Mouse (Mus musculus) heart, embryonic 11.5 days (tissue): ENCODE measurements around the gene Zfp786. TPM values are rescaled to one million over a fixed set of nuclear protein-coding genes. Genes with fewer than 3 reads are reported as not detected.

Source experiments
- ATAC-seq: fragments of 200-750 bp; cut with Nextera tagmentation; replicated peaks from 2 replicates; pipeline ENCODE4 v1.8.0; 2017; ENCODE audit warnings: moderate library complexity; ENCODE audit not compliant: insufficient number of reproducible peaks, low FRiP score, low TSS enrichment
- H3K27ac ChIP-seq: fragments of 300-500 bp; sonication (generic); 2 replicates; pipeline ENCODE4 v1.5.1; 2014; ENCODE audit warnings: mild to moderate bottlenecking, low read depth, low read length
- H3K27me3 ChIP-seq: fragments of 300-500 bp; sonication (generic); 2 replicates; pipeline ENCODE4 v1.6.1; 2014; ENCODE audit warnings: mild to moderate bottlenecking, low read length, mixed read lengths; ENCODE audit not compliant: control insufficient read depth, insufficient read depth
- H3K36me3 ChIP-seq: fragments of 300-500 bp; sonication (generic); 2 replicates; pipeline ENCODE4 v1.6.1; 2014; ENCODE audit warnings: mild to moderate bottlenecking, low read length, moderate library complexity, mixed read lengths; ENCODE audit not compliant: control insufficient read depth, insufficient read depth
- H3K4me1 ChIP-seq: fragments of 300-500 bp; sonication (generic); 2 replicates; pipeline ENCODE4 v1.6.1; 2014; ENCODE audit warnings: low read length; ENCODE audit not compliant: control insufficient read depth, insufficient read depth
- H3K4me2 ChIP-seq: fragments of 300-500 bp; sonication (generic); 2 replicates; pipeline ENCODE4 v1.6.1; 2014; ENCODE audit warnings: mild to moderate bottlenecking, moderate library complexity
- H3K4me3 ChIP-seq: fragments of 300-500 bp; sonication (generic); 2 replicates; pipeline ENCODE4 v1.5.1; 2014; ENCODE audit warnings: low read depth, low read length
- H3K9ac ChIP-seq: fragments of 300-500 bp; sonication (generic); 2 replicates; pipeline ENCODE4 v1.6.1; 2014; ENCODE audit warnings: mild to moderate bottlenecking, low read depth, low read length, moderate library complexity
- H3K9me3 ChIP-seq: fragments of 300-500 bp; sonication (generic); replicated peaks from 2 replicates; pipeline ENCODE4 v1.6.1; 2016; ENCODE audit warnings: low read length; ENCODE audit not compliant: control insufficient read depth
- WGBS: fragments of 180-500 bp; shearing (Covaris S2); extraction: QIAGEN DNeasy Blood & Tissue Kit; methylation state at CpG from one replicate; pipeline ENCODE4 v1.1.7; 2014; ENCODE audit not compliant: insufficient replicate concordance; 5-methylcytosine and 5-hydroxymethylcytosine counted together
- polyA plus RNA-seq: library from polyadenylated mRNA; unstranded; fragments of >200 nt; fragmentation: Nextera tagmentation; extraction: Ambion mirVana; gene quantifications from 2 replicates; pipeline ENCODE4 v1.2.1, GENCODE M21; 2014

Zfp786 gene
- polyA plus RNA-seq = 1.1 and 1.7 TPM in 2 replicates

GRCm38 (mm10) chr6:47830104-47831078 is at the start of gene Zfp786:
TSS of gene Zfp786 (minus strand) at chr6:47830867.
- H3K9me3 ChIP-seq = no peaks in the 10 kb centered on the region
- no peaks in the 10 kb centered on the region for H3K36me3 ChIP-seq
- peak within 1 kb of the TSS; percentile 80 for H3K4me2 ChIP-seq
- peak within 1 kb of the TSS; percentile 87 for H3K9ac ChIP-seq
- peak; percentile 77 for ATAC-seq
- peaks cover 3% of the 10 kb centered on the region for H3K4me1 ChIP-seq
- H3K27me3 ChIP-seq = no peaks in the 10 kb centered on the region
- 0 out of 2 replicates have a peak within 1 kb of the TSS, but pooled peaks have one; percentile 22 for H3K27ac ChIP-seq
- WGBS = 1% methylated on average over 64 of the region's 64 CpGs
- H3K4me3 ChIP-seq = peak within 1 kb of the TSS; percentile 87

- ATAC-seq = no peak
- H3K4me1 ChIP-seq = peaks cover 12% of the 10 kb centered on the region
- H3K9ac ChIP-seq = no peak overlapping the region
- no peaks in the 10 kb centered on the region for H3K27me3 ChIP-seq
- no peak overlapping the region for H3K27ac ChIP-seq
- H3K4me2 ChIP-seq = no peak overlapping the region
- WGBS = 90% methylated on average over 10 of the region's 10 CpGs
- no peak overlapping the region for H3K4me3 ChIP-seq
- no peaks in the 10 kb centered on the region for H3K9me3 ChIP-seq
- H3K36me3 ChIP-seq = peaks cover 12% of the 10 kb centered on the region; the same call in 1 of the 2 replicates
Observed at GRCm38 (mm10) chr6:47880166-47880565, 49.5 kb upstream of the Zfp786 start.

GRCm38 (mm10) chr6:47879049-47879716 is 48.5 kb upstream of the Zfp786 start:
- no peak for ATAC-seq
- H3K27ac ChIP-seq = no peak overlapping the region
- H3K9ac ChIP-seq = peak overlapping the region; percentile 93; the same call in 1 of the 2 replicates
- peaks cover 12% of the 10 kb centered on the region for H3K4me1 ChIP-seq
- H3K4me3 ChIP-seq = no peak overlapping the region
- WGBS = 69% methylated on average over 4 of the region's 4 CpGs
- H3K36me3 ChIP-seq = peaks cover 10% of the 10 kb centered on the region; the same call in 1 of the 2 replicates
- H3K9me3 ChIP-seq = no peaks in the 10 kb centered on the region
- no peaks in the 10 kb centered on the region for H3K27me3 ChIP-seq
- peak overlapping the region; percentile 87 for H3K4me2 ChIP-seq

- peak overlapping the region; percentile 87 for H3K4me2 ChIP-seq
- H3K9me3 ChIP-seq = no peaks in the 10 kb centered on the region
- H3K27ac ChIP-seq = no peak overlapping the region
- peak overlapping the region; percentile 93 for H3K9ac ChIP-seq
- H3K36me3 ChIP-seq = peaks cover 10% of the 10 kb centered on the region; the same call in 1 of the 2 replicates
- peaks cover 12% of the 10 kb centered on the region for H3K4me1 ChIP-seq
- ATAC-seq = no peak
- peak overlapping the region; percentile 91 for H3K4me3 ChIP-seq
- no peaks in the 10 kb centered on the region for H3K27me3 ChIP-seq
- 50% methylated on average over 3 of the region's 3 CpGs for WGBS
Observed at GRCm38 (mm10) chr6:47878593-47878992, 47.9 kb upstream of the Zfp786 start.

GRCm38 (mm10) chr6:47878133-47878514 is 47.5 kb upstream of the Zfp786 start:
- Histone ChIP-seq H3K4me1 (peaks cover 12% of the 10 kb centered on the region), H3K27me3 (no peaks in the 10 kb centered on the region), H3K4me3 (peak overlapping the region; percentile 91), H3K9me3 (no peaks in the 10 kb centered on the region), H3K27ac (peak overlapping the region; percentile 96), H3K4me2 (peak overlapping the region; percentile 87), H3K9ac (peak overlapping the region; percentile 93), H3K36me3 (peaks cover 6% of the 10 kb centered on the region; the same call in 1 of the 2 replicates)
- no peak for ATAC-seq
- 2% methylated on average over 11 of the region's 11 CpGs for WGBS

- no peaks in the 10 kb centered on the region for H3K27me3 ChIP-seq
- H3K4me2 ChIP-seq = peak overlapping the region; percentile 87
- H3K4me1 ChIP-seq = peaks cover 12% of the 10 kb centered on the region
- peak; percentile 92 for ATAC-seq
- no peaks in the 10 kb centered on the region for H3K9me3 ChIP-seq
- peak overlapping the region; percentile 93 for H3K9ac ChIP-seq
- under 1% methylated on average over 63 of the region's 71 CpGs for WGBS
- H3K36me3 ChIP-seq = peaks cover 5% of the 10 kb centered on the region; the same call in 1 of the 2 replicates
- H3K27ac ChIP-seq = peak overlapping the region; percentile 96
- peak overlapping the region; percentile 91 for H3K4me3 ChIP-seq
Observed at GRCm38 (mm10) chr6:47877461-47878132, 46.9 kb upstream of the Zfp786 start.

GRCm38 (mm10) chr6:47877058-47877457 is 46.4 kb upstream of the Zfp786 start, which contains the start of gene Zfp282:
TSS of gene Zfp282 (plus strand) at chr6:47877204.
- H3K4me2 ChIP-seq = peak within 1 kb of the TSS; percentile 87
- no peak for ATAC-seq
- no peaks in the 10 kb centered on the region for H3K27me3 ChIP-seq
- H3K4me3 ChIP-seq = peak within 1 kb of the TSS; percentile 91
- peak within 1 kb of the TSS; percentile 96 for H3K27ac ChIP-seq
- H3K4me1 ChIP-seq = peaks cover 12% of the 10 kb centered on the region
- 9% methylated on average over 9 of the region's 9 CpGs for WGBS
- peak within 1 kb of the TSS; percentile 93 for H3K9ac ChIP-seq
- peaks cover 5% of the 10 kb centered on the region; the same call in 1 of the 2 replicates for H3K36me3 ChIP-seq
- H3K9me3 ChIP-seq = no peaks in the 10 kb centered on the region

GRCm38 (mm10) chr6:47872266-47872665 is 41.6 kb upstream of the Zfp786 start:
- Histone ChIP-seq H3K36me3 (no peaks in the 10 kb centered on the region), H3K9ac (no peak overlapping the region), H3K27me3 (no peaks in the 10 kb centered on the region; the same call in 1 of the 2 replicates), H3K4me1 (no peaks in the 10 kb centered on the region), H3K4me2 (no peak overlapping the region), H3K27ac (no peak overlapping the region), H3K9me3 (no peaks in the 10 kb centered on the region), H3K4me3 (no peak overlapping the region)
- 80% methylated on average over 5 of the region's 5 CpGs for WGBS
- no peak for ATAC-seq
